Mouse (Mus musculus) lung, postnatal 0 days (tissue): Measurements from ENCODE around the gene Arhgap25.

Experiments used
- CTCF ChIP-seq: IDR thresholded peaks from 2 replicates; pipeline ENCODE4 v1.5.1; 2016; ENCODE audit warnings: antibody characterized with exemption, mild to moderate bottlenecking
- EP300 ChIP-seq: IDR thresholded peaks from 2 replicates; pipeline ENCODE4 v1.6.1; 2016; ENCODE audit warnings: antibody characterized with exemption, mild to moderate bottlenecking, control low read depth

GRCm38 (mm10) chr6:87504875-87505274, 28.2 kb downstream of the Arhgap25 start:
- TF ChIP-seq CTCF (no peak), EP300 (no peak)
